14 mouse cellular contexts compared by ENCODE assay signal in genomic region chr11:43831530-43831929, GRCm38 (mm10).
"Had no signal": no experiment of that assay in that cellular context is flagged by ENCODE, and none has a peak within 500 bp of the region (broad histone marks: within the 10 kb centered on the region; RNA-seq: fewer than 3 reads in every experiment).

No protein-coding gene starts in this region.

- H3K9me3 ChIP-seq: limb, embryonic 10.5 days; liver, embryonic 15.5 days; midbrain, embryonic 15.5 days had no signal

- H3K4me2 ChIP-seq: liver, embryonic 11.5 days; liver, embryonic 15.5 days; midbrain, embryonic 11.5 days; midbrain, embryonic 15.5 days had no signal

- H3K36me3 ChIP-seq: limb, embryonic 10.5 days; liver, embryonic 15.5 days; midbrain, embryonic 15.5 days had no signal

- H3K4me1 ChIP-seq: liver, embryonic 15.5 days had no signal

- ATAC-seq: intestine, postnatal 0 days; midbrain, embryonic 15.5 days had no signal

- DNase-seq: kidney, adult 8-10 months; kidney, postnatal 25 days; right cerebral cortex, postnatal 25 days; thymus, postnatal 4 days had no signal

- H3K4me3 ChIP-seq: left cerebral cortex, adult 2 months; limb, embryonic 10.5 days; liver, embryonic 15.5 days; megakaryocyte, embryonic 14.5 days; midbrain, embryonic 15.5 days had no signal

- H3K9ac ChIP-seq: liver, embryonic 15.5 days; midbrain, embryonic 15.5 days had no signal

- H3K27ac ChIP-seq: left cerebral cortex, adult 2 months; limb, embryonic 10.5 days; liver, embryonic 15.5 days; macrophage; midbrain, embryonic 15.5 days; stomach, postnatal 0 days had no signal
